Mouse (Mus musculus) frontal cortex, postnatal 36 days (tissue): Measurements from ENCODE around the gene Mrps14.

Experiments used
- DNase-seq, 2 experiments: peaks; one replicate each; pipeline ENCODE4 v3.0.0; 2022; ENCODE audit warnings: low spot score in 2 of 2

Gene Mrps14

GRCm38 (mm10) chr1:160194529-160195336 lies at the start of gene Mrps14:
Mrps14 (plus strand) TSS chr1:160195215.
- peak; percentile 97 for DNase-seq

GRCm38 (mm10) chr1:160145606-160146005 lies 49.4 kb upstream of the Mrps14 start:
- no peak for DNase-seq

GRCm38 (mm10) chr1:160147274-160147673 lies 47.7 kb upstream of the Mrps14 start:
- DNase-seq: no peak

- peak; percentile 29 to 42 for DNase-seq
These were observed 45.6 kb upstream of the Mrps14 start for GRCm38 (mm10) chr1:160149291-160149906.

- DNase-seq: no peak
These were observed 44.3 kb upstream of the Mrps14 start for GRCm38 (mm10) chr1:160150726-160151125.

- DNase-seq: no peak
These were observed 41.5 kb upstream of the Mrps14 start, which contains the start of gene Tnn for GRCm38 (mm10) chr1:160153480-160153879. Tnn (minus strand) TSS chr1:160153580.

GRCm38 (mm10) chr1:160158190-160158589 lies 36.8 kb upstream of the Mrps14 start:
- no peak for DNase-seq

- no peak for DNase-seq
These were observed 28.4 kb upstream of the Mrps14 start for GRCm38 (mm10) chr1:160166600-160166999.

- DNase-seq: no peak
These were observed 18.1 kb upstream of the Mrps14 start for GRCm38 (mm10) chr1:160176903-160177302.

- no peak for DNase-seq
These were observed 13.8 kb upstream of the Mrps14 start for GRCm38 (mm10) chr1:160181216-160181615.

- peak; percentile 51 to 72 for DNase-seq
These were observed 10.5 kb upstream of the Mrps14 start for GRCm38 (mm10) chr1:160184506-160184905.

- no peak for DNase-seq
These were observed 285 bp downstream of the Mrps14 start for GRCm38 (mm10) chr1:160195337-160195663.

- no peak for DNase-seq
These were observed 10.5 kb downstream of the Mrps14 start for GRCm38 (mm10) chr1:160205486-160205885.

GRCm38 (mm10) chr1:160209844-160210243 lies 14.8 kb downstream of the Mrps14 start:
- no peak for DNase-seq

- DNase-seq: no peak
These were observed 15.6 kb downstream of the Mrps14 start for GRCm38 (mm10) chr1:160210566-160210965.

- no peak for DNase-seq
These were observed 16.6 kb downstream of the Mrps14 start for GRCm38 (mm10) chr1:160211597-160212122.

- peak in 1 of 2 experiments; percentile 48 for DNase-seq
These were observed 17.2 kb downstream of the Mrps14 start for GRCm38 (mm10) chr1:160212123-160212691.

GRCm38 (mm10) chr1:160212703-160213669 lies 18.0 kb downstream of the Mrps14 start, which contains the start of gene Cacybp:
Cacybp (minus strand) TSS chr1:160212875.
- DNase-seq: peak; percentile 100

- no peak for DNase-seq
These were observed 19.2 kb downstream of the Mrps14 start for GRCm38 (mm10) chr1:160214171-160214570.

- no peak for DNase-seq
These were observed 22.9 kb downstream of the Mrps14 start for GRCm38 (mm10) chr1:160217898-160218297.

GRCm38 (mm10) chr1:160224093-160224492 lies 29.1 kb downstream of the Mrps14 start:
- no peak for DNase-seq
